Mouse (Mus musculus) neural tube, embryonic 12.5 days (tissue): Measurements from ENCODE around the gene Abtb1. TPM values are rescaled to one million over a fixed set of nuclear protein-coding genes. Genes with fewer than 3 reads are reported as not detected.

Source experiments
- ATAC-seq: fragments of 200-750 bp; cut with Nextera tagmentation; 2 replicates; pipeline ENCODE4 v1.8.0; 2017; ENCODE audit warnings: low read depth, mild to moderate bottlenecking, moderate TSS enrichment, moderate library complexity; ENCODE audit not compliant: low FRiP score
- H3K27ac ChIP-seq: fragments of 300-500 bp; sonication (generic); 2 replicates; pipeline ENCODE4 v1.5.1; 2016
- H3K27me3 ChIP-seq: fragments of 300-500 bp; sonication (generic); replicated peaks from 2 replicates; pipeline ENCODE4 v1.6.1; 2016; ENCODE audit warnings: mild to moderate bottlenecking
- H3K36me3 ChIP-seq: fragments of 300-500 bp; sonication (generic); 2 replicates; pipeline ENCODE4 v1.6.1; 2016; ENCODE audit warnings: mild to moderate bottlenecking
- H3K4me1 ChIP-seq: fragments of 300-500 bp; sonication (generic); 2 replicates; pipeline ENCODE4 v1.6.1; 2016
- H3K4me2 ChIP-seq: fragments of 300-500 bp; sonication (generic); replicated peaks from 2 replicates; pipeline ENCODE4 v1.6.1; 2016; ENCODE audit warnings: mild to moderate bottlenecking
- H3K4me3 ChIP-seq: fragments of 300-500 bp; sonication (generic); 2 replicates; pipeline ENCODE4 v1.5.1; 2016
- H3K9ac ChIP-seq: fragments of 300-500 bp; sonication (generic); 2 replicates; pipeline ENCODE4 v1.6.1; 2016; ENCODE audit warnings: mild to moderate bottlenecking
- H3K9me3 ChIP-seq: fragments of 300-500 bp; sonication (generic); 2 replicates; pipeline ENCODE4 v1.6.1; 2016; ENCODE audit warnings: mild to moderate bottlenecking
- WGBS: fragments of 180-500 bp; shearing (Covaris S2); methylation state at CpG from one replicate; pipeline ENCODE4 v1.1.7; 2016; 5-methylcytosine and 5-hydroxymethylcytosine counted together
- polyA plus RNA-seq: library from polyadenylated mRNA; unstranded; fragments of >200 nt; fragmentation: Nextera tagmentation; extraction: Ambion mirVana; gene quantifications from 2 replicates; pipeline ENCODE4 v1.2.1, GENCODE M21; 2016

The Abtb1 gene
- polyA plus RNA-seq, 1 experiment from 2014 or later, result 37.3 TPM

- Histone ChIP-seq H3K27ac (no peak overlapping the region), H3K4me3 (no peak overlapping the region), H3K27me3 (0 out of 2 replicates have a peak, but pooled peaks cover under 1% of the 10 kb centered on the region), H3K9ac (no peak overlapping the region), H3K4me1 (peaks cover 15% of the 10 kb centered on the region), H3K36me3 (no peaks in the 10 kb centered on the region), H3K9me3 (no peaks in the 10 kb centered on the region), H3K4me2 (no peak overlapping the region)
- no peak for ATAC-seq
- WGBS, result 82% methylated on average over 3 of the region's 3 CpGs
Observed at GRCm38 (mm10) chr6:88826965-88827364, 14.8 kb downstream of the Abtb1 start.

GRCm38 (mm10) chr6:88826545-88826944 lies 15.2 kb downstream of the Abtb1 start:
- ATAC-seq, result peak; percentile 49; the same call in 1 of the 2 replicates
- 24% methylated on average over 6 of the region's 6 CpGs for WGBS
- H3K27ac ChIP-seq, result no peak overlapping the region
- no peaks in the 10 kb centered on the region for H3K9me3 ChIP-seq
- no peak overlapping the region for H3K4me3 ChIP-seq
- no peak overlapping the region for H3K9ac ChIP-seq
- H3K27me3 ChIP-seq, result 0 out of 2 replicates have a peak, but pooled peaks cover 3% of the 10 kb centered on the region
- H3K4me1 ChIP-seq, result peaks cover 15% of the 10 kb centered on the region
- H3K36me3 ChIP-seq, result no peaks in the 10 kb centered on the region
- no peak overlapping the region for H3K4me2 ChIP-seq

GRCm38 (mm10) chr6:88826088-88826487 lies 15.7 kb downstream of the Abtb1 start:
- Histone ChIP-seq H3K4me3 (no peak overlapping the region), H3K9me3 (no peaks in the 10 kb centered on the region), H3K4me2 (no peak overlapping the region), H3K27ac (no peak overlapping the region), H3K27me3 (0 out of 2 replicates have a peak, but pooled peaks cover 3% of the 10 kb centered on the region), H3K36me3 (no peaks in the 10 kb centered on the region), H3K4me1 (peaks cover 11% of the 10 kb centered on the region), H3K9ac (no peak overlapping the region)
- ATAC-seq, result no peak
- WGBS, result 61% methylated on average over 3 of the region's 3 CpGs

GRCm38 (mm10) chr6:88824183-88824582 lies 17.6 kb downstream of the Abtb1 start:
- ATAC-seq, result no peak
- WGBS, result 69% methylated on average over 7 of the region's 7 CpGs

GRCm38 (mm10) chr6:88821901-88822300 lies 19.9 kb downstream of the Abtb1 start:
- H3K36me3 ChIP-seq, result no peaks in the 10 kb centered on the region
- H3K27me3 ChIP-seq, result 0 out of 2 replicates have a peak, but pooled peaks cover 3% of the 10 kb centered on the region
- peaks cover 9% of the 10 kb centered on the region for H3K4me1 ChIP-seq
- no peak overlapping the region for H3K4me2 ChIP-seq
- H3K27ac ChIP-seq, result no peak overlapping the region
- no peaks in the 10 kb centered on the region for H3K9me3 ChIP-seq
- no peak for ATAC-seq
- H3K4me3 ChIP-seq, result no peak overlapping the region
- 77% methylated on average over 11 of the region's 11 CpGs for WGBS
- H3K9ac ChIP-seq, result no peak overlapping the region

More at GRCm38 (mm10) chr6:88824183-88824582, 17.6 kb downstream of the Abtb1 start:
- no peak overlapping the region for H3K9ac ChIP-seq
- H3K36me3 ChIP-seq, result no peaks in the 10 kb centered on the region
- no peak overlapping the region for H3K4me2 ChIP-seq
- H3K4me1 ChIP-seq, result peaks cover 11% of the 10 kb centered on the region
- 0 out of 2 replicates have a peak, but pooled peaks cover 3% of the 10 kb centered on the region for H3K27me3 ChIP-seq
- no peaks in the 10 kb centered on the region for H3K9me3 ChIP-seq
- no peak overlapping the region for H3K4me3 ChIP-seq
- no peak overlapping the region for H3K27ac ChIP-seq

GRCm38 (mm10) chr6:88821294-88821693 lies 20.5 kb downstream of the Abtb1 start:
- no peaks in the 10 kb centered on the region for H3K9me3 ChIP-seq
- H3K4me3 ChIP-seq, result no peak overlapping the region
- no peak overlapping the region for H3K4me2 ChIP-seq
- ATAC-seq, result no peak
- peaks cover 3% of the 10 kb centered on the region; the same call in 1 of the 2 replicates for H3K4me1 ChIP-seq
- 0 out of 2 replicates have a peak, but pooled peaks cover 3% of the 10 kb centered on the region for H3K27me3 ChIP-seq
- H3K36me3 ChIP-seq, result no peaks in the 10 kb centered on the region
- WGBS, result 93% methylated on average over 6 of the region's 6 CpGs
- no peak overlapping the region for H3K9ac ChIP-seq
- no peak overlapping the region for H3K27ac ChIP-seq

- Histone ChIP-seq H3K36me3 (no peaks in the 10 kb centered on the region), H3K4me3 (no peak overlapping the region), H3K4me1 (no peaks in the 10 kb centered on the region), H3K9ac (no peak overlapping the region), H3K27me3 (0 out of 2 replicates have a peak, but pooled peaks cover 3% of the 10 kb centered on the region), H3K4me2 (no peak overlapping the region), H3K9me3 (no peaks in the 10 kb centered on the region), H3K27ac (no peak overlapping the region)
- WGBS, result 51% methylated on average over 3 of the region's 3 CpGs
- no peak for ATAC-seq
Observed at GRCm38 (mm10) chr6:88820853-88821252, 20.9 kb downstream of the Abtb1 start.

- H3K9me3 ChIP-seq, result no peaks in the 10 kb centered on the region
- H3K27me3 ChIP-seq, result 0 out of 2 replicates have a peak, but pooled peaks cover 1% of the 10 kb centered on the region
- no peak overlapping the region for H3K27ac ChIP-seq
- 90% methylated on average over 3 of the region's 3 CpGs for WGBS
- H3K9ac ChIP-seq, result no peak overlapping the region
- no peak overlapping the region for H3K4me2 ChIP-seq
- H3K36me3 ChIP-seq, result no peaks in the 10 kb centered on the region
- no peaks in the 10 kb centered on the region for H3K4me1 ChIP-seq
- no peak for ATAC-seq
- no peak overlapping the region for H3K4me3 ChIP-seq
Observed at GRCm38 (mm10) chr6:88816913-88817312, 24.9 kb downstream of the Abtb1 start.

- Histone ChIP-seq H3K4me1 (peaks cover 8% of the 10 kb centered on the region; the same call in 1 of the 2 replicates), H3K9me3 (no peaks in the 10 kb centered on the region), H3K4me2 (no peak overlapping the region), H3K27ac (no peak overlapping the region), H3K36me3 (no peaks in the 10 kb centered on the region), H3K4me3 (no peak overlapping the region), H3K27me3 (no peaks in the 10 kb centered on the region), H3K9ac (no peak overlapping the region)
- WGBS, result 86% methylated on average over 3 of the region's 3 CpGs
- ATAC-seq, result no peak
Observed at GRCm38 (mm10) chr6:88815489-88815888, 26.3 kb downstream of the Abtb1 start.

- H3K4me2 ChIP-seq, result no peak overlapping the region
- H3K9me3 ChIP-seq, result no peaks in the 10 kb centered on the region
- no peak overlapping the region for H3K4me3 ChIP-seq
- WGBS, result 59% methylated on average over 3 of the region's 3 CpGs
- no peak overlapping the region for H3K27ac ChIP-seq
- H3K4me1 ChIP-seq, result peaks cover 13% of the 10 kb centered on the region; the same call in 1 of the 2 replicates
- no peaks in the 10 kb centered on the region for H3K27me3 ChIP-seq
- H3K9ac ChIP-seq, result no peak overlapping the region
- no peaks in the 10 kb centered on the region for H3K36me3 ChIP-seq
- ATAC-seq, result no peak
Observed at GRCm38 (mm10) chr6:88815036-88815435, 26.7 kb downstream of the Abtb1 start.

- no peak overlapping the region for H3K4me3 ChIP-seq
- no peaks in the 10 kb centered on the region for H3K9me3 ChIP-seq
- H3K9ac ChIP-seq, result no peak overlapping the region
- no peaks in the 10 kb centered on the region for H3K27me3 ChIP-seq
- WGBS, result 79% methylated on average over 10 of the region's 10 CpGs
- no peaks in the 10 kb centered on the region for H3K36me3 ChIP-seq
- peaks cover 14% of the 10 kb centered on the region; the same call in 1 of the 2 replicates for H3K4me1 ChIP-seq
- no peak overlapping the region for H3K4me2 ChIP-seq
- no peak overlapping the region for H3K27ac ChIP-seq
- ATAC-seq, result no peak
Observed at GRCm38 (mm10) chr6:88813832-88814231, 28.0 kb downstream of the Abtb1 start.

- no peak overlapping the region for H3K4me3 ChIP-seq
- no peak overlapping the region for H3K9ac ChIP-seq
- no peak for ATAC-seq
- no peaks in the 10 kb centered on the region for H3K36me3 ChIP-seq
- WGBS, result 76% methylated on average over 3 of the region's 3 CpGs
- H3K4me2 ChIP-seq, result no peak overlapping the region
- H3K4me1 ChIP-seq, result peaks cover 14% of the 10 kb centered on the region; the same call in 1 of the 2 replicates
- H3K9me3 ChIP-seq, result no peaks in the 10 kb centered on the region
- H3K27ac ChIP-seq, result no peak overlapping the region
- H3K27me3 ChIP-seq, result no peaks in the 10 kb centered on the region
Observed at GRCm38 (mm10) chr6:88812886-88813285, 28.9 kb downstream of the Abtb1 start.

- no peaks in the 10 kb centered on the region for H3K27me3 ChIP-seq
- no peak overlapping the region for H3K9ac ChIP-seq
- no peak for ATAC-seq
- H3K9me3 ChIP-seq, result no peaks in the 10 kb centered on the region
- H3K36me3 ChIP-seq, result no peaks in the 10 kb centered on the region
- no peak overlapping the region for H3K4me2 ChIP-seq
- WGBS, result 57% methylated on average over 7 of the region's 7 CpGs
- H3K4me1 ChIP-seq, result peaks cover 14% of the 10 kb centered on the region; the same call in 1 of the 2 replicates
- H3K4me3 ChIP-seq, result no peak overlapping the region
- H3K27ac ChIP-seq, result no peak overlapping the region
Observed at GRCm38 (mm10) chr6:88811880-88812400, 29.8 kb downstream of the Abtb1 start.
